Mouse (Mus musculus) thymus, postnatal 36 days (tissue): Measurements from ENCODE around the gene Rfx1.

Source experiments
- DNase-seq, 2 experiments: peaks; one replicate each; pipeline ENCODE4 v3.0.0; 2022; ENCODE audit warnings: mixed read lengths in 2 of 2

Rfx1 gene

GRCm38 (mm10) chr8:84096061-84096460, 29.4 kb downstream of the Rfx1 start:
- no peak for DNase-seq

GRCm38 (mm10) chr8:84098376-84098775, 31.7 kb downstream of the Rfx1 start:
- DNase-seq: no peak

GRCm38 (mm10) chr8:84101476-84102270, 35.0 kb downstream of the Rfx1 start:
- no peak for DNase-seq

DNA sequence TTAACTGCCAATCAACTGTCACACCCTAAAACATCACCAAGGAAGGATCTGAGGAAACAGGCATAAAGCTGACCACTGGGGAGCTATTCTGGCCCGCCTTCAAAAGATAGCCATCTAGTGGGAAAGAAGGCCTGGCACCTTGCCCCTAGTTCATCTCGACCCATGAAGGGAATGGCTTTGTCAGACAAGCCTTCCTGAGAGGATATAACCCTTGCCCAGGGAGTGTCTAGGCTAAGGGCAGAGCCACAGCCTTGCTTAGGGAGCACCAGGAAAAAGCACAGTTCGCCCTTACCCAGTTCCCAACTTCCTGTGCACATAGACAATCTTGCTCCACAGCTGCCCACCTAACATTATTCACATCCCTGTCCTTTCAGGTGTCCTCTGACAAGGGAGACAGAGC, 37.0 kb downstream of the Rfx1 start:
- no peak for DNase-seq

- peak; percentile 86 to 91 for DNase-seq
Observed at GRCm38 (mm10) chr8:84104221-84104620, 37.6 kb downstream of the Rfx1 start.

DNA sequence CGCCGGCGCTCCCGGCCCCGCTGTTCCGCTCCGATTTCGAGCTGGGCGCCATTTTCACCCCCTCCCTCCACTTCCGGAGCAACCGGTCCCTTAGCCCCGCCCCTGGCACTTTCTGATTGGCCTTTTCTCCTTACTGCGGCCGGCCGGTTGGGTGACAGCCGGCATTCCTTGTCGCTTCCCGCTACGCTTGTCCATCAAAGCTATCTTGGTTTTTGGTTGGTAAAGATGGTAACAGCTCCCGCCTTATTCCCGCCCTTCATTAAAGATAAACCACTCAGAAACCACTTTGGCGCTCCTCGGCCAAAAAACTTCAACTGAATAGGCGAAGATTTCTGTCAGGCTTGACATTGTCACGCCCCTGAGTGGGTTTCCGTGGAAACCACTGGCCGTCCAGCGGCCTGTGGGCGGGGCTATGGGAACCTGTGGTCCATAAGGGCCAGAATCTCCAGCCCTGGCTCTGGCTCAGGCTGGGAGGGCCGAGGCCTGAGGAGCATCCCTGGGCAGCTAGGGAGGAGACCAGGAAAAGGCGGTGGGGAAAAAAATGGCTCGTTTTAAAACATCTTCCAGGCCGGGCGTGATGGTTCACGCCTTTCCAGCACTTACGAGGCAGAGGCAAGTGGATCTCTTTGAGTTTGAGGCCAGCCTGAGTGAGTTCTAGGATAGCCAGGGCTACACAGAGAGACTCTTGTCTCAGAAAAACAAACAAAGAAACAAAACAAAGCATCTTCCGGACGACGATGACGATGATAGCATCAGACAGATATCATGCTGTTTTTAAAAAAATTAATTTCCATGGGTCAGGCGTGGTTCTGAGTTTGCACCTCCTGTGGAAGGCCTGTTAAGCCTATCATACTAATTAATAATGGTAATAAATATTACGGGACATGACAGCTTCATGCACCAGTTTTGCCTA, 38.3 kb downstream of the Rfx1 start, which contains the start of gene Dcaf15:
Gene Dcaf15, minus strand, starts transcription at position 72 of the 913 bp plus-strand sequence.
- DNase-seq: peak; percentile 98 to 99

GRCm38 (mm10) chr8:84105676-84106075, 39.0 kb downstream of the Rfx1 start:
- DNase-seq: no peak

DNA sequence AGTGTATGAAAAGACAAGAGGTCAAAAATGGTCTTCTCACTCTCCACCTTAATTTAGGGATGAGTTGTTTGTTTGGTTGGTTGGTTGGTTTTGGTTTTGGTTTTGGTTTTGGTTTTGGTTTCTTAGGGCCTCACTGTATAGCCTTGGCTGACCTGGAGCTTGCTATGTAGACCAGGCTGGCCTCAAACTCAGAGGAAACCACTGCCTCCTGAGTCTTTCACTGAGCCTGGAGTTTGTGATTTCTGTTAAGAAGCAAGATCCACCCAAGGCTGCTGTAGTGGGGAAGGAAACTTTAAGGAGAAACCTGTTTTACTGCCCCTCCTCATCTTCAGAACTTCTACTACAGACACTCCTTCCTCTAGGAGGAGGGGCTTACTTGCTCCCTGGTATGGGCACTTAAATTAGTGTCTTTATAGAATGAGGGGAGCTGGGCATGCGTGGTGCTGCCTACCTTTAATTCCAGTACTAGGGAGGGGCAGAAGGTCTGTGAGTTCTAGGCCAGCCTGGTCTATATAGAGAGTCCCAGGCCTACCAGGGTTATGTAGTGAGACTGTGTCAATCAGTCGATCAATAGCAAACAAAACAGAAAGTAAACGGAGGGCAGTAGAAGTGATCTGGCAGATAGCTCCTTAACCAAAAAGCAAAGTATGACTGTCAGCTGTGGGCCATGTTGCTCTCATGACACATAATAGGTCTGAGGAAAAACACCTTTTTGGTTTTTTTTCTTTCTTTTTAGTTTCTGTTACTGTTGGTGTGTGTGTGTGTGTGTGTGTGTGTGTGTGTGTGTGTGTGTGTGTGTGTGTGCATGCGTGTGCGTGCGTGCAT, 39.8 kb downstream of the Rfx1 start:
- DNase-seq: no peak

- no peak for DNase-seq
Observed at GRCm38 (mm10) chr8:84115646-84116045, 49.0 kb downstream of the Rfx1 start.

GRCm38 (mm10) chr8:84122151-84122550, 55.5 kb downstream of the Rfx1 start:
- DNase-seq: no peak

- DNase-seq: no peak
Observed at GRCm38 (mm10) chr8:84125656-84126055, 59.0 kb downstream of the Rfx1 start, which contains the start of gene Podnl1. Podnl1 (plus strand) TSS chr8:84125989.

DNA sequence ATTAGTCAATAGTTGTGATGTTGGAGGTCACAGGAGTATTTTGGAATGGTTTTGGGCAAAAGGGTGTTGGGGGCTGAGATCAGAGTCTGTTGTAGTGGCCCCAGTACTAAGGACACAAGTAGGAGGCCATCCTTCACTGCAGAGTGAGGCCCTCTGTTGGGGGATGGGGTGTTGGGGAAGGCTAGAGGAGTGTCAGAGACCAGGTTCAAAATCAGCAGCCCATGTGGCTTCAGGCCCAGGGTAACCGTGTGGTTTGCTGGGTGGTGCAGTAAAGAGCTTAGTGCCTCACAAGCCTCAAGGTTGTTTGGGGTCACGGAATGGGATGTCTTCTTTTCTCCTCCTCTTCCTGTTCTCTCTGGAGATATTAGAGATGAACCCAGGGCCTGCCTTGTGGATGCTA, 60.1 kb downstream of the Rfx1 start:
- peak in 1 of 2 experiments; percentile 36 for DNase-seq

DNA sequence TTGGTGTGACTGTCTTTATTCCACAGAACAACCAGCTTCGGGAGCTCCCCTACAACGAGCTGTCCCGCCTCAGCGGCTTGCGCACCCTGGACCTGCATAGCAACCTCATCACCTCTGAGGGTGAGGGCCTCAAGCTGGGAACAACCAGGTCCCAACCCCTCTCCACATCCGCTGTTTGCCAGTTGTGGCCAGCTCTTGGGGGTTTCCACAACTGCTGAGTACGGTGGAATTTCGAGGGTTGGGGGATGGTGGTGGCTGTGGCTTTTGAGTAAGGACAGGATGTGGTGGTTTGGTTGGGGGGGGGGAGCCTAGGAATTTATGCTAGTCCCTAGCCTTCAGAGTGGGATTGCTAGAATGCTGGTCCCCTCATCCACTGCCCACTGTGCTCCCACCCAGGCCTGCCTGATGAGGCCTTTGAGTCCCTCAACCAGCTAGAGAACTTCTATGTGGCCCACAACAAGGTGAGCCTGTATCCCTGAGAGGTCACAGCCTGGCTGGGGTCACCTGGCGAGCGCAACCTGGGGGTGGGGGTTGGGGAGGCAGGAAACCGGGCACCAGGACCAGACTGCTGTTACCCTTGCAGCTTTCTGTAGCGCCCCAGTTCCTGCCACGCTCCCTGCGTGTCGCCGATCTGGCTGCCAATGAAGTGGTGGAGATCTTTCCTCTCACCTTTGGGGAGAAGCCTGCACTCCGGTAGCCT, 60.7 kb downstream of the Rfx1 start:
- peak; percentile 65 to 78 for DNase-seq

DNA sequence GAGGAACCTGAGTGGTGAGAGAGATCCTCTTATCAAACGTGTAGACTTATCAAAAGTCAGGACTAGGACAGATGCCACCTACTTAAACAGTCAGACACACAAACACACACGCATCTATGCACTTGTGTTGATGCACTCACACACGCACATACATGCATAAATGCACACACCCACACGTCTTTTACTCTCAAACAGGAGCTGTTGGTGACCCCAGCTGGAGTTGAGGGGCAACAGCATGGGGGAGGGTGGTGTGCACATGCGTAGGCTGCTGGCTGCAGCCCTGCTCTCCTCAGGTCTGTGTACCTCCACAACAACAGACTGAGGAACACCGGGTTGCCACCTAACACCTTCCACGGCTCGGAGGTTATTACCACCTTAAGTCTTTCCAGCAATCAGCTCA, 61.6 kb downstream of the Rfx1 start:
- DNase-seq: peak; percentile 57 to 75

GRCm38 (mm10) chr8:84130806-84131205, 64.2 kb downstream of the Rfx1 start:
- DNase-seq: no peak

DNA sequence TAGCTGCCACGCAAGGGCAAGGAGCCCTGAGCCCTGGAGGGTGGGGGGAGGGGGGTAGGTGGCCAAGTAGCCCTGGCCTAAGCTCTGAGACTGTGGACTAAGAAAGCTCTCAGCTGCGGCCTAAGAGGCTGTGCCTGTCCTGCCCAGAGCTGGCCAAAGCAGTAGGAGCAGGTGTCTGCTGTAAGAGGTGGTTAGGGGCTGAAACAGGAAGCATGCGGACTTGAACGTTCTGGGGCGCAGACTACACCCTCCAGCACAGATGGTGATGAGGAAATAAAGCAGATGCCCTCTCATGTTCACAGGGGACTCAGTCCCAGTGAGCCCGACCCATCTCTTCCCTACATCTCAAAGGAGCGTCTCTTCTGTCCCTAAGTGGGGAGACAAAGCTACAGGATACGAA, 65.6 kb downstream of the Rfx1 start:
- DNase-seq: peak; percentile 30 to 36

DNA sequence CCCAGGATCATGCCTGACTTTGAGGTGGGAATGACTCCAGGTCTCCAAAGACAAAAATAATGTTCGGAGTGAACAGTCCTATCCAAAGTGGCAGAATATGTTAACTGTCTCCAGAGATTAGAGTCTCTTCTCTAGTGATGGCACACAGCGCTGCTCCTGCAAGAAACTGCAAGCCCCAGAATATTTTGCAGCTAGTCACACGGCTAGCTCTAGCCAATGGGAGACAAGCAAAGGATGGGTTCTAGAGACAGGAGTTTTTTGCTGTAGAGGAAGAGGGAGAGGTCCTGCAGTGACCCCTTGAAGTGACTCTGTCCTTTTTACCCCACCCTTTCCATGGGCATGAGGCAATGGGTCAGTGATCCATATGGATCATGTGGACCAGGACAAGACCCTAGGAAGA, 71.2 kb downstream of the Rfx1 start:
- no peak for DNase-seq

DNA sequence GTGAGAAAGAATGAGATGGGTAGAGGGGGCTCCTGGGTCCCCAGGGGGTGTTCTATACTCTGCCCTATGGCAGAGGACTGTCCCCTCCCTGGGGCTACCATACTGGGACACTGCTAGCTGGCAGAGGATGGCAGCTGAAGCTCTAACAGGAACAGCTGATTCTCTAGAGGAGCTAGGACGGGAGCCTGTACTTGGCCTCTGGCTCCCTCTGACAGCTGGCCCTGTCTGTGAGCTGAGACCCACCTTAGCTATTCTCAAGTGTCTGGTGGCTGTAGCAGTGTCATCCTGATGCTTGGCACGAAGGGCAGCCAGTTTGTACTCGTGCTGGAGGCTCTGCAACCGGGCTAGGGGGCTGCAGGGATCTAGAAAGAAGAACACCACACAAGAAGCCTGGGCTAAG, 74.2 kb downstream of the Rfx1 start:
- no peak for DNase-seq

DNA sequence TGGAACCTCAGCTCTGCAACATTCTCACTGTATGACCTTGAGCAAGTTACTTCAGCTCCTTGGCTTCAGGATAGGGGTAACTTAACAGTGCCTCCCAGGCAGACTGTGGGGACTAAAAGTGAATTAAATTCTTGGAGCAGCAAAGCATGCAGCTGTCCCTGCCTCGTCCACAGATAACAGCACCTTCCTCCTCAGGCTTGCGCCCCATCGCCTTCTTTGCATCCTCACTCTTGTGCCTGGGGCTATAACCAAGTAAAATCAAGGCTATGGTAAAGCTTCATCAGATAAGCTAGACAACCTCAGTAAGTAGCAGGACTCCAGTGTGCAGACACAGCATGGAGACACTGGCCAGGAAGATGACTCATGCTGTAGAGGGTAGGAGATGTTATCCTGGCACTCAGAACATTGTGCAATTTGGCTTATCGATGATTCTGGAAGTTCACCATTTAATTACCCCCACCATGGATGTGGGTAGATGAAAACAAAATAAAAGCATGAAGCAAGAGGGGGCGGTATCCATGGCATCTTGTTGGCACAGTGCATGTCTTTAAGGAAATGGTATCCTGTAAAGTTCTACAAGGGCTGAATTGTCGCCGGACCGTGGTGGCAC, 78.1 kb downstream of the Rfx1 start:
- no peak for DNase-seq
